In the genomic region with DNA sequence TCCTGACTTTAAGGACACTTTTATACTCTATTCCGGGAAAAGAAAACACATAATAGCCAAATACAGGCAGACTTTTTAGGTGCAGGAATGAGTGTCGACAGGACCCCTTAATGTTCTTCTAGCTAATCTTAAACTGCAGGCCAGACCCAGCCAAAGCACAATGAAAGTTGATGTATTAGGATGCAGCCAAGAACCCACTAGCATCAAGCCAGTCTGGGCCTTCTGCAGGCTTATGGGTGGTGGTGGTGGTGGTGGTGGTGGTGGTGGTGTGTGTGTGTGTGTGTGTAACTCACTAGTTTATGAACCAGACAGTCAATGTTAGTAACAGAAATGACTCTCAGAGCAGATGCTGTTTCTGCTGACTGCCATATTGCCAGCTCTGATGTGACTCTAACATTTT, we compare ENCODE assay signal across 14 mouse cellular contexts.
DNase-seq lines count a peak whose midpoint lies in the region; ATAC-seq and TF ChIP-seq lines count a peak whose summit lies in the region.
"Had no signal": no experiment of that assay in that cellular context is flagged by ENCODE, and none has a peak within 500 bp of the region (broad histone marks: within the 10 kb centered on the region; RNA-seq: fewer than 3 reads in every experiment).

No protein-coding gene starts in this region.

- no peak for TF ChIP-seq CTCF in kidney, adult 2 months (conservative IDR thresholded peaks at IDR 0.05; ENCODE audit: insufficient read depth, insufficient read length, low read depth, low read length)

- H3K4me3 ChIP-seq in kidney, adult 2 months (ENCODE audit: insufficient read depth, low read depth, low read length) = no peak overlapping the region
- no peak overlapping the region for H3K4me3 ChIP-seq in liver, embryonic 13.5 days (replicated peaks)
- H3K4me3 ChIP-seq in liver, embryonic 11.5 days (ENCODE audit: low read depth, low read length) = no peak overlapping the region
- no peak overlapping the region for H3K4me3 ChIP-seq in stomach, embryonic 16.5 days (replicated peaks; ENCODE audit: low read length)
- H3K4me3 ChIP-seq: hindbrain, embryonic 13.5 days had no signal

- WGBS in kidney, adult 2 months = 50% methylated on average over 2 of the region's 2 CpGs
- 70% methylated on average over 2 of the region's 2 CpGs for WGBS in liver, embryonic 13.5 days (ENCODE audit: insufficient replicate concordance)
- WGBS in liver, embryonic 11.5 days = 84% methylated on average over 2 of the region's 2 CpGs
- 61% methylated on average over 2 of the region's 2 CpGs for WGBS in stomach, embryonic 16.5 days

- no peaks in the 10 kb centered on the region for H3K9me3 ChIP-seq in liver, embryonic 13.5 days (replicated peaks)
- no peaks in the 10 kb centered on the region for H3K9me3 ChIP-seq in liver, embryonic 11.5 days (ENCODE audit: control insufficient read depth, low read length)
- H3K9me3 ChIP-seq in stomach, embryonic 16.5 days (replicated peaks; ENCODE audit: control insufficient read depth, low read length) = no peaks in the 10 kb centered on the region
- H3K9me3 ChIP-seq: hindbrain, embryonic 13.5 days had no signal

- H3K4me1 ChIP-seq in kidney, adult 2 months (ENCODE audit: control insufficient read depth, insufficient read depth, low read length) = peaks cover 30% of the 10 kb centered on the region
- no peaks in the 10 kb centered on the region; the same call in 1 of the 2 replicates for H3K4me1 ChIP-seq in liver, embryonic 13.5 days (replicated peaks)
- H3K4me1 ChIP-seq in liver, embryonic 11.5 days (replicated peaks; ENCODE audit: control insufficient read depth, insufficient read depth, low read length) = no peaks in the 10 kb centered on the region
- peaks cover 12% of the 10 kb centered on the region; the same call in 1 of the 2 replicates for H3K4me1 ChIP-seq in stomach, embryonic 16.5 days (ENCODE audit: control insufficient read depth, insufficient read depth, low read length)

- peak overlapping the region; percentile 94 for H3K27ac ChIP-seq in kidney, adult 2 months (ENCODE audit: insufficient read depth, low read depth, low read length)
- H3K27ac ChIP-seq in liver, embryonic 13.5 days = 0 out of 2 replicates have a peak overlapping the region, but pooled peaks have one; percentile 36
- no peak overlapping the region for H3K27ac ChIP-seq in liver, embryonic 11.5 days (ENCODE audit: low read depth, low read length)
- H3K27ac ChIP-seq in stomach, embryonic 16.5 days (ENCODE audit: low read length) = peak overlapping the region; percentile 63

- no peak overlapping the region for H3K9ac ChIP-seq in liver, embryonic 13.5 days
- H3K9ac ChIP-seq in liver, embryonic 11.5 days (ENCODE audit: low read depth, low read length) = no peak overlapping the region
- no peak overlapping the region for H3K9ac ChIP-seq in stomach, embryonic 16.5 days (ENCODE audit: low read length)
- H3K9ac ChIP-seq: hindbrain, embryonic 13.5 days had no signal

- DNase-seq in embryo, embryonic 10.5 days (ENCODE audit: low spot score) = peak; percentile 4
- no peak for DNase-seq in embryo, embryonic 11 days
- DNase-seq in kidney, adult 2 months = no peak
- no peak for DNase-seq in kidney, adult 8-10 months
- DNase-seq in liver, embryonic 13.5 days = no peak
- DNase-seq in liver, embryonic 11.5 days (ENCODE audit: low spot score) = no peak
- no peak for DNase-seq in heart, adult 9 months (ENCODE audit: low spot score in 2 of 2)
- DNase-seq: adrenal gland, postnatal 25 days; cerebellum, adult 9-10 months; gastrocnemius, postnatal 14 days; lung, postnatal 4 days had no signal

- H3K4me2 ChIP-seq in liver, embryonic 13.5 days = no peak overlapping the region
- no peak overlapping the region for H3K4me2 ChIP-seq in liver, embryonic 11.5 days
- no peak overlapping the region for H3K4me2 ChIP-seq in stomach, embryonic 16.5 days (ENCODE audit: low read depth, low read length)
- H3K4me2 ChIP-seq: hindbrain, embryonic 13.5 days; midbrain, embryonic 11.5 days had no signal

- TF ChIP-seq POLR2A in kidney, adult 2 months (IDR thresholded peaks at IDR 0.05; ENCODE audit: low read depth, low read length) = no peak

- H3K36me3 ChIP-seq in kidney, adult 2 months (ENCODE audit: control insufficient read depth, insufficient read depth, low read length) = no peaks in the 10 kb centered on the region
- H3K36me3 ChIP-seq in liver, embryonic 13.5 days = no peaks in the 10 kb centered on the region
- H3K36me3 ChIP-seq in liver, embryonic 11.5 days (ENCODE audit: control insufficient read depth, insufficient read depth, low read length) = no peaks in the 10 kb centered on the region
- H3K36me3 ChIP-seq in stomach, embryonic 16.5 days (ENCODE audit: control insufficient read depth, insufficient read depth, low read length) = no peaks in the 10 kb centered on the region
- H3K36me3 ChIP-seq: hindbrain, embryonic 13.5 days had no signal

- no peaks in the 10 kb centered on the region for H3K27me3 ChIP-seq in kidney, adult 2 months (replicated peaks; ENCODE audit: control insufficient read depth, insufficient read depth, low read length)
- H3K27me3 ChIP-seq in liver, embryonic 13.5 days = no peaks in the 10 kb centered on the region
- no peaks in the 10 kb centered on the region for H3K27me3 ChIP-seq in liver, embryonic 11.5 days (replicated peaks; ENCODE audit: control insufficient read depth, insufficient read depth, low read length)
- H3K27me3 ChIP-seq in stomach, embryonic 16.5 days (ENCODE audit: control insufficient read depth, insufficient read depth, low read length) = no peaks in the 10 kb centered on the region
- H3K27me3 ChIP-seq: hindbrain, embryonic 13.5 days had no signal

- no peak for ATAC-seq in liver, embryonic 13.5 days (ENCODE audit: low read depth)
- no peak for ATAC-seq in liver, embryonic 11.5 days (replicated peaks; ENCODE audit: low FRiP score)
- ATAC-seq in stomach, embryonic 16.5 days (ENCODE audit: insufficient read depth, low FRiP score) = no peak
